Mouse (Mus musculus) retina, adult 2 months (tissue): ENCODE measurements around the gene Phkb.

ENCODE experiments used
- DNase-seq: peaks from one replicate; pipeline ENCODE4 v3.0.0-alpha.2; 2012; ENCODE audit warnings: low read depth, low spot score

The Phkb gene

DNA sequence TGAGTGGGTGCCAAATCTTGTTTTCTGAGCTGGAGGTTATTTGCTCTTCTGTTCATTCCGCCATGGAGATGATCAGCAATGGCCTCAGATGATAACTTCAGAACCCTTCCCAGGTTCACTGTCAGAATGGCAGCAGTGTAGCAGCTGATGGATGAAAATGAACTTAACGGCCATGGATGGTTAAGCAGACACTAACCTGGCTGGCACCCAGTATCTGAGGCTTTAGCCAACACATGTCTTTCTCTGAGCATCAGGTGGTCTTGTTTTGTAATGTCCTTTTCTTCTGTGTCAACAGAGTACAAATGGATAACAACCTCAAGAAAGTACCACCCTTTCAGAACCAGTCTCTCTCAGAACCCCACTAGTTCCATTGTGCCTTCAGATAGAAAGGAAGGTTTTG, 246.0 kb downstream of the Phkb start:
- no peak for DNase-seq

- DNase-seq: no peak
Measured at GRCm38 (mm10) chr8:86087468-86087867, 246.7 kb downstream of the Phkb start.

GRCm38 (mm10) chr8:86090666-86091065, 249.9 kb downstream of the Phkb start:
- no peak for DNase-seq
